Mouse (Mus musculus): ENCODE measurements around the gene Usp46.

DNA sequence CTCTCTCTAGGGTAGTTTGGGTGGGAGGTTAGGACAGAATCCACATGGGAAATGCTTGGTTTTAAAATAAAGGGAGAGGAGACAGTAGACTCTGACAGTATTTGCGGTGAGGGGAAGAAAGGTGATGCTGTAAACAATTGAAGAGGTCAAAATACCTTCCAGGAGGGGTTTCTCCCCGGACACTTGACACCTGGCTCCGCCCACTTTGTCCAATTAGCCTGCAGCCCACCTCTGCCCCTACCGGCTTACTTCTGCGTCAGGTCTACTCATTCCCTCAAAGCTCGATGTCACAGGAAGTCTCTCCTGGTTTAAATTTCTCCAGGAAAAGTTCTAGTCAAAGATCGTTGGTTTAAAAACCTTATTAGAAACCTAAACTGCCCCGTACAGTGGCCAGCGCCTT, 8.5 kb upstream of the Usp46 start:
- no peak for TF ChIP-seq CTCF (IDR thresholded peaks at IDR 0.05 in 2 of 3, conservative IDR thresholded peaks at IDR 0.05 in 1 of 3; ENCODE audit: control insufficient read depth in 1 of 3, insufficient read depth in 1 of 3, low read depth in 2 of 3, low read length in 3 of 3, poor library complexity in 1 of 3, severe bottlenecking in 1 of 3)
- no peak for TF ChIP-seq POLR2A (IDR thresholded peaks at IDR 0.05; ENCODE audit: control insufficient read depth in 1 of 2, insufficient read depth in 1 of 2, low read depth in 1 of 2, low read length in 2 of 2, poor library complexity in 1 of 2)
- TF ChIP-seq ZC3H11A (IDR thresholded peaks at IDR 0.05; ENCODE audit: low read depth, low read length) = no peak
- TF ChIP-seq TCF12 (IDR thresholded peaks at IDR 0.05; ENCODE audit: low read depth, low read length) = no peak
- TF ChIP-seq MYB (IDR thresholded peaks at IDR 0.05; ENCODE audit: low read depth, low read length) = no peak
- TF ChIP-seq ZKSCAN1 (IDR thresholded peaks at IDR 0.05; ENCODE audit: low read depth, low read length) = no peak

Measured in MEL (cell line).